Comparison of ENCODE assay signal across 25 mouse cellular contexts in genomic region chr11:42365544-42365943, GRCm38 (mm10). TPM values are rescaled to one million over a fixed set of nuclear protein-coding genes. Genes with fewer than 3 reads are reported as not detected.
A peak's percentile ranks its signal among the peaks of the same experiment; 100 is the strongest.
DNase-seq lines count a peak whose midpoint lies in the region.
"Had no signal": no experiment of that assay in that cellular context is flagged by ENCODE, and none has a peak within 500 bp of the region (broad histone marks: within the 10 kb centered on the region; RNA-seq: fewer than 3 reads in every experiment).

No protein-coding gene starts in this region.

- H3K27me3 ChIP-seq in heart, embryonic 10.5 days (ENCODE audit: insufficient read depth, poor library complexity, severe bottlenecking), result no peaks in the 10 kb centered on the region
- H3K27me3 ChIP-seq: embryonic facial prominence, embryonic 12.5 days; heart, embryonic 15.5 days had no signal

- 79% methylated on average over 7 of the region's 7 CpGs for WGBS in heart, embryonic 10.5 days

- no peak overlapping the region for H3K27ac ChIP-seq in heart, embryonic 10.5 days
- H3K27ac ChIP-seq: embryonic facial prominence, embryonic 12.5 days; heart, embryonic 15.5 days; hindbrain, embryonic 10.5 days; hindbrain, embryonic 14.5 days had no signal

- no peak overlapping the region for H3K4me3 ChIP-seq in heart, embryonic 10.5 days
- H3K4me3 ChIP-seq: embryonic facial prominence, embryonic 12.5 days; heart, embryonic 15.5 days; hindbrain, embryonic 10.5 days had no signal

- H3K36me3 ChIP-seq in heart, embryonic 10.5 days, result no peaks in the 10 kb centered on the region
- H3K36me3 ChIP-seq: embryonic facial prominence, embryonic 12.5 days; heart, embryonic 15.5 days; hindbrain, embryonic 10.5 days had no signal

- DNase-seq in right cerebral cortex, adult 2 months (ENCODE audit: low spot score in 2 of 2), result peak; percentile 11 to 14
- no peak for DNase-seq in right cerebral cortex, postnatal 14 days
- peak; percentile 39 to 43 for DNase-seq in frontal cortex, adult 2 months (ENCODE audit: extremely low spot score in 1 of 2, low spot score in 1 of 2)
- peak; percentile 20 to 27 for DNase-seq in left cerebral cortex, adult 9 months (ENCODE audit: low spot score in 2 of 2)
- DNase-seq in lung, adult 18-20 months, result no peak
- DNase-seq in heart, embryonic 10.5 days (ENCODE audit: low spot score), result no peak
- no peak for DNase-seq in adrenal gland, postnatal 4 days (ENCODE audit: low spot score in 2 of 2)
- DNase-seq: adrenal gland, adult 2 months; adrenal gland, postnatal 25 days; cerebellum, adult 11-12 months; cerebellum, adult 9-10 months; cerebellum, postnatal 25 days; gastrocnemius, postnatal 10 days; heart, adult 18-20 months; heart, postnatal 14 days had no signal

- H3K4me1 ChIP-seq in heart, embryonic 10.5 days, result no peaks in the 10 kb centered on the region
- H3K4me1 ChIP-seq: embryonic facial prominence, embryonic 12.5 days; heart, embryonic 15.5 days; hindbrain, embryonic 10.5 days had no signal

- no peaks in the 10 kb centered on the region for H3K9me3 ChIP-seq in heart, embryonic 10.5 days
- H3K9me3 ChIP-seq: embryonic facial prominence, embryonic 12.5 days; heart, embryonic 15.5 days; hindbrain, embryonic 10.5 days had no signal

RNA-seq across cellular contexts. Expression of gene Gabra6, which starts 44.7 kb away (rescaled TPM):
- 0.08 TPM in 1 of 2 replicates, not detected in the other for polyA plus RNA-seq in frontal cortex, adult 2 months (2012; rRNA removed)
- polyA plus RNA-seq in heart, embryonic 10.5 days (2016; fragmentation: Nextera tagmentation; extraction: Ambion mirVana), result not detected in 2 replicates
- total RNA-seq in adrenal gland, postnatal 4 days (2021), result not detected
- total RNA-seq: adrenal gland, adult 2 months; adrenal gland, postnatal 25 days; ES-E14; gastrocnemius, postnatal 10 days; gastrocnemius, postnatal 4 days; heart, adult 18-20 months; heart, postnatal 14 days had no signal
- polyA plus RNA-seq: adrenal gland, adult 2 months; cortical plate, adult 2 months; embryonic facial prominence, embryonic 12.5 days; forebrain, embryonic 11.5 days; forebrain, embryonic 16.5 days; heart, embryonic 11.5 days; heart, embryonic 15.5 days; hindbrain, embryonic 10.5 days; hindbrain, embryonic 14.5 days had no signal

RNA-seq across cellular contexts. Expression of gene Gabrb2, which starts 54.0 kb away (rescaled TPM):
- 35.8 and 39.5 TPM in 2 replicates for polyA plus RNA-seq in frontal cortex, adult 2 months (2012; rRNA removed)
- 0.45 and 2.4 TPM in 2 replicates for polyA plus RNA-seq in heart, embryonic 10.5 days (2016; fragmentation: Nextera tagmentation; extraction: Ambion mirVana)
- total RNA-seq in adrenal gland, postnatal 4 days (2021), result 1 to 10 TPM in 1 of 2 experiments, under 1 TPM in 1; 0.98 to 1.2 TPM
- polyA plus RNA-seq: adrenal gland, adult 2 months had no signal

Comparison
In these comparisons a context has a peak if more than half of its experiments do, and no peak if none do; other contexts are left out.
1. DNase-seq: peak in right cerebral cortex, adult 2 months (2 of 2), frontal cortex, adult 2 months (2 of 2) and left cerebral cortex, adult 9 months (2 of 2); none in right cerebral cortex, postnatal 14 days (single experiment), lung, adult 18-20 months (0 of 2), heart, embryonic 10.5 days (single experiment) and adrenal gland, postnatal 4 days (0 of 2).
2. RNA of gene Gabrb2, which starts 54.0 kb away (polyA plus RNA-seq): 35.8 to 39.5 TPM in frontal cortex, adult 2 months; 0.45 to 2.4 TPM in heart, embryonic 10.5 days; every median in the first group is over 10 times any median in the second.